Comparison of ENCODE assay signal across 9 mouse cellular contexts in the genomic region with DNA sequence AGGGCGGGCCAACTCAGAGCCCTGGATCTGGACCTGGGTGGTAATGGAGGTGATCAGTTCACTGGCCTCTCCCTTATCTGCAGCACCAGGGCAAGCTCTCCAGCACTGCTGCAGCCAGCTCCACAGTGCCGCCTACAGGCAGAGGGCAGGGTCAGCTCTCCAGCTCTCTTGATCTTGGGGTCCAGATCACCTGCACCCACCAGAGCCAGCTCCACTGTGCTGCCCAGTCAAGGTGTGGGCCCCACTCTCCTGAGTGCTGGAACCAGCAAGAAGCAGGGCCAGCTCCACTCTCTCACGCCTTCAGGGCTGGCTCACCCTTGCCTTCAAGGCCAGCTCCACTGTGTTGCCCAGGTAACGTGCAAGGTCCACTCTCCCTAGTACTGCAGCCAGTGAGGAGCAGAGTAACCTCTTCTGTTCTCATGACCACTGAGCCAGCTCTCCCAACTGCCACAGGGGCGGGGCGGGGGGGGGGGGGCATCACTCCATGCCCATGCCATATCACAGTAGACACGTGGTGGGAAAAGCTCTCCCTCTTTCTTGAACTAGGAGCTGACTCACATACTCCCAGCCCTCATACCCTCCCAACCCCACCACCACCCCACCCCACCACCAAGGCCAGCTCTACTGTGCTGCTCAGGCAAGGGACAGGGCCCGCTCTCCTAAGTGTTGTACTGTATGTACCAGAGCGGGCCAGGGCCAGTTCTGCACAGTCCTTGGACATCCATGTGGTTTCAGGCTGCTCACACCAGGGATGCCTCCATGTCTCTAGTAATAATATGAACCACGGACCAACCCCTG. TPM values are rescaled to one million over a fixed set of nuclear protein-coding genes. Genes with fewer than 3 reads are reported as not detected.
A peak's percentile ranks its signal among the peaks of the same experiment; 100 is the strongest.
DNase-seq lines count a peak whose midpoint lies in the region; ATAC-seq and TF ChIP-seq lines count a peak whose summit lies in the region.
"Had no signal": no experiment of that assay in that cellular context is flagged by ENCODE, and none has a peak within 500 bp of the region (broad histone marks: within the 10 kb centered on the region; RNA-seq: fewer than 3 reads in every experiment).

No protein-coding gene starts in this region.

- no peaks in the 10 kb centered on the region for H3K27me3 ChIP-seq in stomach, embryonic 14.5 days (ENCODE audit: control insufficient read depth, insufficient read depth, low read length)

- intact Hi-C loops in left cerebral cortex, adult 2 months (cut with DNase I), result loop anchor here (5.0 to 10.0 kb wide), 2 partner anchors 1118 to 1365 kb away; no protein-coding TSS in a partner anchor
- intact Hi-C loops in left cerebral cortex, postnatal 10 days (cut with DNase I), result loop anchor here (5.0 to 10.0 kb wide), 3 partner anchors 1118 to 1525 kb away; no protein-coding TSS in a partner anchor
- intact Hi-C loops in gastrocnemius, postnatal 14 days (cut with DNase I; ENCODE audit: low total_unique reads), result loop anchor here (5.0 kb wide), 1 partner anchor 1133 kb away; no protein-coding TSS in a partner anchor

- H3K4me3 ChIP-seq in left cerebral cortex, adult 2 months, result no peak overlapping the region
- no peak overlapping the region for H3K4me3 ChIP-seq in embryonic fibroblast, embryonic 13.5 days (ENCODE audit: insufficient read depth, low read length)
- H3K4me3 ChIP-seq in stomach, embryonic 14.5 days (ENCODE audit: low read depth, low read length), result no peak overlapping the region
- H3K4me3 ChIP-seq: erythroblast, embryonic 14.5 days had no signal

- H3K9ac ChIP-seq in stomach, embryonic 14.5 days (replicated peaks; ENCODE audit: low read depth, low read length), result no peak overlapping the region

- no peaks in the 10 kb centered on the region for H3K9me3 ChIP-seq in stomach, embryonic 14.5 days (ENCODE audit: control insufficient read depth, low read depth, low read length)

- no peaks in the 10 kb centered on the region for H3K36me3 ChIP-seq in stomach, embryonic 14.5 days (ENCODE audit: control insufficient read depth, insufficient read depth, low read length)

- DNase-seq in left cerebral cortex, adult 2 months (ENCODE audit: extremely low spot score in 1 of 2, low spot score in 2 of 2), result no peak
- DNase-seq in left cerebral cortex, postnatal 10 days (ENCODE audit: extremely low spot score in 1 of 2, low spot score in 2 of 2), result no peak
- peak; percentile 11 to 32 for DNase-seq in adrenal gland, adult 18-20 months (ENCODE audit: low spot score in 2 of 2)
- peak; percentile 40 to 45 for DNase-seq in kidney, postnatal 4 days
- DNase-seq in gastrocnemius, postnatal 14 days, result no peak
- DNase-seq in cerebellum, adult 9-10 months, result no peak

- no peaks in the 10 kb centered on the region for H3K4me1 ChIP-seq in embryonic fibroblast, embryonic 13.5 days (ENCODE audit: control insufficient read depth, insufficient read depth, low read length)
- no peaks in the 10 kb centered on the region for H3K4me1 ChIP-seq in stomach, embryonic 14.5 days (ENCODE audit: control insufficient read depth, insufficient read depth, low read length)

- ATAC-seq in stomach, embryonic 14.5 days (ENCODE audit: insufficient number of reproducible peaks, insufficient read depth, low FRiP score, low read depth), result peak; percentile 62; the same call in 1 of the 2 replicates

- no peak overlapping the region for H3K27ac ChIP-seq in left cerebral cortex, adult 2 months
- no peak overlapping the region for H3K27ac ChIP-seq in embryonic fibroblast, embryonic 13.5 days (ENCODE audit: insufficient read depth, low read length)
- H3K27ac ChIP-seq in stomach, embryonic 14.5 days (ENCODE audit: low read length), result no peak overlapping the region

- WGBS in stomach, embryonic 14.5 days, result 68% methylated on average over 10 of the region's 10 CpGs

- H3K4me2 ChIP-seq in stomach, embryonic 14.5 days (replicated peaks; ENCODE audit: low read depth, low read length), result no peak overlapping the region

- TF ChIP-seq CTCF in left cerebral cortex, adult 2 months (IDR thresholded peaks at IDR 0.05), result peak; percentile 54
- peak; percentile 60; the same call in 1 of the 2 replicates for TF ChIP-seq CTCF in embryonic fibroblast, embryonic 13.5 days (IDR thresholded peaks at IDR 0.05; ENCODE audit: borderline replicate concordance, insufficient read depth, low read length)

- TF ChIP-seq POLR2A in embryonic fibroblast, embryonic 13.5 days (IDR thresholded peaks at IDR 0.05; ENCODE audit: low read depth, low read length), result no peak

RNA-seq across cellular contexts. Expression of a gene that starts 30.0 kb away (rescaled TPM):
- total RNA-seq in left cerebral cortex, adult 2 months (2021), result 100 to 1,000 TPM; 130 to 138 TPM
- 10 to 100 TPM; 86.0 to 92.7 TPM for total RNA-seq in left cerebral cortex, postnatal 10 days (2021)
- 100 to 1,000 TPM; 116 to 128 TPM for total RNA-seq in adrenal gland, adult 18-20 months (2021)
- polyA plus RNA-seq in embryonic fibroblast, embryonic 13.5 days (2011; ENCODE audit: insufficient read length, low read depth, missing spikeins), result 36.8 and 49.1 TPM in 2 replicates
- polyA plus RNA-seq in stomach, embryonic 14.5 days (2014; fragmentation: Nextera tagmentation; extraction: Ambion mirVana), result 103 and 109 TPM in 2 replicates
- total RNA-seq in gastrocnemius, postnatal 14 days (2021), result 100 to 1,000 TPM; 101 to 112 TPM

RNA-seq across cellular contexts. Expression of a gene that starts 33.5 kb away (rescaled TPM):
- total RNA-seq in left cerebral cortex, adult 2 months (2021), result 1 to 10 TPM in 1 of 2 experiments, under 1 TPM in 1; 0.37 to 1.1 TPM
- under 1 TPM in 1 of 2 experiments, not detected in 1; 0.36 TPM for total RNA-seq in left cerebral cortex, postnatal 10 days (2021)
- not detected for total RNA-seq in adrenal gland, adult 18-20 months (2021)
- not detected in 2 replicates for polyA plus RNA-seq in embryonic fibroblast, embryonic 13.5 days (2011; ENCODE audit: insufficient read length, low read depth, missing spikeins)
- not detected in 2 replicates for polyA plus RNA-seq in stomach, embryonic 14.5 days (2014; fragmentation: Nextera tagmentation; extraction: Ambion mirVana)
- not detected for total RNA-seq in gastrocnemius, postnatal 14 days (2021)
- polyA plus RNA-seq: erythroblast, embryonic 14.5 days had no signal

Comparison
In these comparisons a context has a peak if more than half of its experiments do, and no peak if none do; other contexts are left out.
1. DNase-seq: peak in adrenal gland, adult 18-20 months (2 of 2) and kidney, postnatal 4 days (2 of 2); none in left cerebral cortex, adult 2 months (0 of 2), left cerebral cortex, postnatal 10 days (0 of 2), gastrocnemius, postnatal 14 days (single experiment) and cerebellum, adult 9-10 months (single experiment).